ENCODE assay signal across 11 mouse cellular contexts in the genomic region with DNA sequence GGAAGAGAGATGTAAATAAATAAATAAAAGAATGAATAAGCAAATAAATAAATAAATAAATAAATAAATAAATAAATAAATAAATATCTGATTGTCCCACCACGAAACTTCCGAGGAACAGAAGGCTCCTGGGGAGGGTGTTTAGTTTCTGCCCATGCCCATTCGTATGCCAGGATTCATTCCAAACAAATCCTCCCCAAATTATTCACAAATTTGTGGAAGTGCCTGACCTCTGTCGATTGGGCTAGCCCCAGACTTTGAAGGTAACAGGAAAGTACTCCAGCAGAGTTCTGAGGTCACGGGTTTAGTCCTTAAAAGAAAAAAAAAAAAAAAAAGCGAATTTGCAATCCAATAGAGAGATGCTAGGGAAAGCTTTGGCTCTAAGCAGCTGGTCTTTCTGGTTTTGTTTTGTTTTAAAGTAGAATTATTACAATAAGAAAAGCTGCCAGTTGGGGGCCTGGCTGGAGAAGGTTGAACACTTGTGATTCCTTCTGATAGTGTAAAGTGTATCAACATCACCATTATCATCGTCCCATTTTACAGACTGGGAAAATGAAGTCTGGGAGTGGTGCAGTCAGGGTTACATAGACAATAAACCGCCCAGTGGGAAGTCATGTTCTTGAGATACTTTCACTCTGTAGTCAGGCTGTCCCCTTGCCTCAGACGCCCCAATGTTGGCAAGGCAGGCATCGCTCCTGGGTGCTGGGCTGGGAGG. TPM values are rescaled to one million over a fixed set of nuclear protein-coding genes. Genes with fewer than 3 reads are reported as not detected.
DNase-seq lines count a peak whose midpoint lies in the region; ATAC-seq and TF ChIP-seq lines count a peak whose summit lies in the region.
"Had no signal": no experiment of that assay in that cellular context is flagged by ENCODE, and none has a peak within 500 bp of the region (broad histone marks: within the 10 kb centered on the region; RNA-seq: fewer than 3 reads in every experiment).

No protein-coding gene starts in this region.

- peak overlapping the region; percentile 21; the same call in 1 of the 2 replicates for H3K4me3 ChIP-seq in heart, postnatal 0 days (ENCODE audit: low read depth, low read length)
- H3K4me3 ChIP-seq in midbrain, embryonic 13.5 days (replicated peaks) = peak overlapping the region; percentile 6; the same call in 1 of the 2 replicates
- no peak overlapping the region for H3K4me3 ChIP-seq in midbrain, embryonic 10.5 days
- H3K4me3 ChIP-seq in intestine, embryonic 16.5 days (ENCODE audit: low read length) = peak overlapping the region; percentile 29

- peaks cover 9% of the 10 kb centered on the region for H3K36me3 ChIP-seq in heart, postnatal 0 days (replicated peaks; ENCODE audit: control insufficient read depth, insufficient read depth, low read length)
- H3K36me3 ChIP-seq in midbrain, embryonic 13.5 days = no peaks in the 10 kb centered on the region
- H3K36me3 ChIP-seq in midbrain, embryonic 10.5 days = no peaks in the 10 kb centered on the region
- peaks cover 13% of the 10 kb centered on the region for H3K36me3 ChIP-seq in intestine, embryonic 16.5 days (ENCODE audit: control insufficient read depth, insufficient read depth, low read length)
- H3K36me3 ChIP-seq: G1E had no signal

- no peaks in the 10 kb centered on the region for H3K4me1 ChIP-seq in heart, postnatal 0 days (ENCODE audit: control insufficient read depth, insufficient read depth)
- peaks cover 5% of the 10 kb centered on the region; the same call in 1 of the 2 replicates for H3K4me1 ChIP-seq in midbrain, embryonic 13.5 days (replicated peaks)
- H3K4me1 ChIP-seq in midbrain, embryonic 10.5 days = peaks cover 16% of the 10 kb centered on the region
- peaks cover 25% of the 10 kb centered on the region for H3K4me1 ChIP-seq in intestine, embryonic 16.5 days (ENCODE audit: control insufficient read depth, insufficient read depth, low read length)

- 62% methylated on average over 10 of the region's 10 CpGs for WGBS in heart, postnatal 0 days
- WGBS in midbrain, embryonic 13.5 days = 9% methylated on average over 10 of the region's 10 CpGs
- WGBS in midbrain, embryonic 10.5 days = 9% methylated on average over 10 of the region's 10 CpGs
- WGBS in intestine, embryonic 16.5 days = 63% methylated on average over 10 of the region's 10 CpGs

- H3K4me2 ChIP-seq in heart, postnatal 0 days (ENCODE audit: low read depth, low read length) = peak overlapping the region; percentile 9; the same call in 1 of the 2 replicates
- H3K4me2 ChIP-seq in midbrain, embryonic 13.5 days (replicated peaks) = no peak overlapping the region
- peak overlapping the region; percentile 39 for H3K4me2 ChIP-seq in intestine, embryonic 16.5 days (ENCODE audit: low read depth, low read length)

- H3K27me3 ChIP-seq in heart, postnatal 0 days (ENCODE audit: control insufficient read depth, insufficient read depth, low read length) = peaks cover 92% of the 10 kb centered on the region
- H3K27me3 ChIP-seq in midbrain, embryonic 13.5 days = peaks cover 99% of the 10 kb centered on the region
- peaks cover 100% of the 10 kb centered on the region for H3K27me3 ChIP-seq in midbrain, embryonic 10.5 days (ENCODE audit: low read depth, poor library complexity, severe bottlenecking)
- H3K27me3 ChIP-seq in intestine, embryonic 16.5 days (replicated peaks; ENCODE audit: control insufficient read depth, insufficient read depth, low read length) = 0 out of 2 replicates have a peak, but pooled peaks cover 6% of the 10 kb centered on the region

- H3K9ac ChIP-seq in heart, postnatal 0 days (replicated peaks; ENCODE audit: low read depth, low read length) = no peak overlapping the region
- H3K9ac ChIP-seq in midbrain, embryonic 13.5 days (replicated peaks) = no peak overlapping the region
- H3K9ac ChIP-seq in intestine, embryonic 16.5 days (ENCODE audit: low read depth, low read length) = peak overlapping the region; percentile 57

- TF ChIP-seq EP300 in heart, postnatal 0 days (IDR thresholded peaks at IDR 0.05; ENCODE audit: low read depth) = no peak

- no peak for TF ChIP-seq CTCF in heart, postnatal 0 days (IDR thresholded peaks at IDR 0.05; ENCODE audit: low read depth)

- H3K9me3 ChIP-seq in heart, postnatal 0 days (replicated peaks; ENCODE audit: control insufficient read depth, low read length) = no peaks in the 10 kb centered on the region
- no peaks in the 10 kb centered on the region for H3K9me3 ChIP-seq in midbrain, embryonic 13.5 days
- no peaks in the 10 kb centered on the region for H3K9me3 ChIP-seq in midbrain, embryonic 10.5 days (replicated peaks)
- H3K9me3 ChIP-seq in intestine, embryonic 16.5 days (ENCODE audit: control insufficient read depth, low read length) = no peaks in the 10 kb centered on the region

- no peak for ATAC-seq in heart, postnatal 0 days (ENCODE audit: insufficient read depth, low read depth)
- no peak for ATAC-seq in midbrain, embryonic 13.5 days
- ATAC-seq in intestine, embryonic 16.5 days = no peak
- ATAC-seq: forebrain, embryonic 16.5 days had no signal

- no peak overlapping the region for H3K27ac ChIP-seq in heart, postnatal 0 days (ENCODE audit: low read depth)
- no peak overlapping the region for H3K27ac ChIP-seq in midbrain, embryonic 13.5 days
- no peak overlapping the region for H3K27ac ChIP-seq in midbrain, embryonic 10.5 days (replicated peaks)
- H3K27ac ChIP-seq in intestine, embryonic 16.5 days (ENCODE audit: low read length) = no peak overlapping the region

- DNase-seq in heart, postnatal 0 days (ENCODE audit: low spot score) = no peak
- DNase-seq in heart, adult 11 months = no peak
- DNase-seq in midbrain, embryonic 10.5 days (ENCODE audit: low spot score) = no peak
- DNase-seq in right cerebral cortex, adult 18-20 months = no peak
- no peak for DNase-seq in right cerebral cortex, postnatal 36 days (ENCODE audit: low spot score in 2 of 2)
- DNase-seq: cerebellum, adult 9-11 months; thymus, postnatal 25 days had no signal

RNA-seq across cellular contexts. Expression of a gene that starts 9.3 kb away (rescaled TPM):
- 3.2 and 6.7 TPM in 2 replicates for total RNA-seq in heart, postnatal 0 days (2014; rRNA removed; ENCODE audit: low replicate concordance)
- polyA plus RNA-seq in heart, postnatal 0 days (2015; fragmentation: Nextera tagmentation; extraction: Ambion mirVana) = 5.4 and 5.7 TPM in 2 replicates
- polyA plus RNA-seq in midbrain, embryonic 13.5 days (2015; fragmentation: Nextera tagmentation; extraction: Ambion mirVana) = 1.6 and 2.3 TPM in 2 replicates
- 3.9 and 7.2 TPM in 2 replicates for polyA plus RNA-seq in midbrain, embryonic 10.5 days (2016; fragmentation: Nextera tagmentation; extraction: Ambion mirVana)
- 37.5 and 44.6 TPM in 2 replicates for polyA plus RNA-seq in intestine, embryonic 16.5 days (2015; fragmentation: Nextera tagmentation; extraction: Ambion mirVana)
- polyA plus RNA-seq: G1E had no signal
